Mouse (Mus musculus) ES-CJ7 (cell line): Measurements from ENCODE around the gene Vdr.
A peak's percentile ranks its signal among the peaks of the same experiment; 100 is the strongest.

Source experiments
- DNase-seq: peaks from one replicate; pipeline ENCODE4 v3.0.0; 2011; ENCODE audit warnings: low read depth, low spot score

The Vdr gene

DNA sequence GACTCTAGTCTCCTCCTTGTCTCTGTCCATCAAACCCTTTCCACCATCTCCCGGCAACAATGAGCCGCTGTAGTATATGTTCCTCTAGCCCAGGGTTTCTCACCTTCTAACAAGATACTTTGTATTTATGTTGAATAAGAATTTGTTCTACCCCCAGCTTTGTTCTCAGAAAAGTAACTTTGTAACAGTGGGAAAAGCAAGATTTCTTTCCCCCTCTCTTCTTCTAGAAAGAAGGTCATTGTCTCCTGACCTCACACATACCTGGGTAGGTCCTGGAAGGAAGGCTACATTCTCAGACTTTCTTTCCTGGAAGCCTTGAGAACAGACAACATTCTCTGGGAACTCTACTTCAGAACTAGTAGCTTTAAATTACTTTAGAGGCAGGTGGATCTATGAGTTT lies at the start of gene Vdr:
Gene Vdr (minus strand): TSS at position 101 of the 400 bp plus-strand sequence.
- no peak for DNase-seq

DNA sequence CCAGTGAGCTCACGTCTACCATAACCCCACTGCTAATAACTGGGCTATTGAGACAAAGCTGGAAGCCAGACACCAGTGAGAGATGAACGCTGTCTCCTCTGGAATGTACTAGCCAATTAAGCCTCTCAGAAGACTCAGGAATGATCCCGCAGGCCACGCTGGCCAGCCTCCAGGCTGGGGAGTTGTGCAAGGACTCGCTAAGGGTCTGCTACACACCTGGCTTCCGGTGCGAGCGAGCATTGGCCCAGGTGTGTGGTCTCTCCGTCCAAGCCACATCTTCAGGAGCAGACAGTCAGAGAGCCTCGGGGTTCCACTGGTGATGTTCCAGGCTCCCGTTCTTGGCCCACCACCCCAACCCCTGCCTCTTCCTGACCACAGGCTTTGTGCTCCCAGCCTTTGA lies 46.0 kb upstream of the Vdr start:
- no peak for DNase-seq

DNA sequence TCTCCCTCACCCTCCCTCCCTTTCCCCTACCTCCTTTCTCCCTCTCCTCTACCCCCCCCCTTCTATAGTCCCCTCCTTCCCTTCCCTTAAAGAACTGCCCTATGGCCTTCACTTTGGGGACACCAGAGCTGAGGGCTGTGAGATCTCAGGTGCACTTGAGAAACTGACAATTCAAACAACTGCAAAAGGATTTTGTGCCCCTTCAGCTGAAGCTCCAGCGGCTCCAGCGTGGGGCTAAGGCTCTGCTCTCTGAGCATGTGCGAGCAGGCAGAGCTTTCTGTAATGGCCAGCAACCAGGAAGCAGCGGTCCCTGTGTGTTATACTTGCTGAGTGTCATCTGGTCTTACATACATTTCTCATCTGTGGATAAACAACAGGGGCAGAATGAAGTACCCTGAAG lies 45.3 kb upstream of the Vdr start:
- no peak for DNase-seq

DNA sequence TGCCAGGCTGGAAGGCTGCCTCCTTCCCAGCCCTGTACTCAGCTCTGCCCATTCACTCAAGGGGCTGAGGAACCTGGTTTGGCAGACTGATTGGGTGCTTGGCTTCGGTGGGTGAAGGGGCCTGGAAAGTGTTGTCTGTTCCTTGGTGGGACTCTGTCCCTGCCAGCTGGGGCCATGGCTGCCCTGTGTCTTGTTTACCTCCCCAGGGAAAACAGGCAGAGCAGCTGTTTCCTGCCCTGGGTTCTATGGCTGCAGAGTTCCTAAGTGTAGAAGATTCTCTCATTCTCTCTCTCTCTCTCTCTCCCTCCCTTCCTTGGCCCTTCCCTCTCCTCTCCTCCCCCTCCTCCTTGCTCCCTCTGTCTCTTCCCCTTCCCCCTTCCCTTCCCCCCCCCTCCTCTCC lies 44.9 kb upstream of the Vdr start:
- no peak for DNase-seq

DNA sequence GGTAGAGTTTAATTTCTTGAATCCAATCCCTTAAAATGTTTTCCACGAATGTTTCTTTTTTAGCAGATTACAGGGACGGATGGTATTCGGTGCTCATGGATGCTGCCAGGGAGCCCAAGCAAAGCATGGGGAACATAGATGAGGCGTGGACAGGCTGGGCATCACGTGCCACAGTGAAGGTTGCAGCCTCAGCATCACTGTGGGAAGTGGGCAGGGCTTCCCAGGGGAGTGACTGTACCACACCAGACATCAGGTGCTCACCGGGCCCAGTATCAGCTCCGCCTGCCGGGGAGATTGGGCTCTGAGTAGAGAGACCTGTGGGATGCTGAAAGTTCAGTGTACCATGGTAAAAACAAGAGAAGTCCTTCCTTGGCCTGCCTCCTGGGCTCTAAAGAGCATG lies 44.2 kb upstream of the Vdr start:
- no peak for DNase-seq

DNA sequence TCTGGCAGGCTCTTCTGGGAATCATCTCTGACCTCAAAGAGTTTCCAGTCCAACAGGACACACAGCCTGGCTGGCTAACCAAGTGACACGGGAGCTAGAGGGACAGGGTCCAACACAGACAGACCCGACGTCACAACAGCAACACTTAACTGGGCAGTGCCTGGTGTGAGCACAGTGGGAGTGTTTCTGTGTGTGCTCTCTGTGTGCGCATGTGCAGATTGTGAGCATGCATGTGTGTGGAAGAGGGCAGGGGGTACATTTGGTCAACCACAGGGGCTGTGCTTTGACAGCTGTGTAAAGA lies 42.4 kb upstream of the Vdr start:
- no peak for DNase-seq

DNA sequence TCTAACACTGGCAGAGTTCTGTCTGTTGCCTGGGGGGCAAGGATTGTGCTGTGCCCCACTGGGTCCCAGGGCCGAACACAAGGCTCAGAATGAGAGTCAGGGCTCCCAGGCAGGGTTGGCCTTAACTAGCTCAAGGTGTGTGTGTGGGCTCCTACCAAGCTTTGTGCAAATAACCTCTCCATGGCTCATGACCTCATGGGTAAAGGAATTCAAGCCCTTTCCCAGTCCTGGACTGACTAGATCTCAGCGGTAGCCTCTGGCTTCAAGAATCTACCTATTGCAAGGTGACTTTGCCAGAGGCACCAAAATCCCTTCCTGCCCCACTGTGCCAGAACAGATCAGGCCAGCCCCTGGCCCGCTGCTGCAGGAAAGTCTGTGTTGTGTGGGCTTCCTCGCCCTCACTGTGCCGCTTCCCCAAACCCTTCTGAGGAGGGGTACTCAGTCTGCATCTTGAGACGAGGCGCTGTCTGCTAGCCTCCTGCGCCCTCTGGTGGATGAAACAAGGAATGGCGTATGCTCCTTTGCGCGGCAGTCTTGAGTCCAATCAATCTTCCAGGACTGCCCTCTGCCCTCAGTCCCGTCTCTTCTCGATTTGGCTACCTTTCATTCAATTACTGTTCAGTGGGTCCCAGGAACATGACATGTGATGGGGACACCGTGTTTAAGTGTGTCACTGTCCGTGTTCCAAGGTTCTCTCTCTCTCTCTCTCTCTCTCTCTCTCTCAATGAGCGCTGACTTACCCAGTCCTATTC lies 41.9 kb upstream of the Vdr start:
- peak; percentile 80 for DNase-seq

DNA sequence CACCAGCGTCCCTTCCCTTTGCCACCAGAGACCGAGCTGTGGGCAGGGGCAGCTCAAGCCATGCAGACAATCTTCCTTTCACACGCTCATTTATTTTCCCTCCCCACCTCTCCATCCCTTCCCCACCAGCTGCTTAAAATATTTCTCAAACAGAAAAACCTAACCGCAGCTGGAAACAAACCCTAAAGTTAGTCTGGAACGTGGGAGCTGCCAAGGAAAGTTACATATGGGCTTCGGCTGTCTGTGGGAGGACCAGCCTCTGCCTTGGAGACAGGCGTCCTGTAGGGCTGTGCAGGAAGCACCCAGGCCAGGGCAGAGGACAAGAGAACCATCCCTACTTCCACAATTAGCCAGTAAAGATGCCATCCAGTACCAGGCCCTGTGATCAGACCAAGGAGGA lies 39.8 kb upstream of the Vdr start:
- DNase-seq: no peak

DNA sequence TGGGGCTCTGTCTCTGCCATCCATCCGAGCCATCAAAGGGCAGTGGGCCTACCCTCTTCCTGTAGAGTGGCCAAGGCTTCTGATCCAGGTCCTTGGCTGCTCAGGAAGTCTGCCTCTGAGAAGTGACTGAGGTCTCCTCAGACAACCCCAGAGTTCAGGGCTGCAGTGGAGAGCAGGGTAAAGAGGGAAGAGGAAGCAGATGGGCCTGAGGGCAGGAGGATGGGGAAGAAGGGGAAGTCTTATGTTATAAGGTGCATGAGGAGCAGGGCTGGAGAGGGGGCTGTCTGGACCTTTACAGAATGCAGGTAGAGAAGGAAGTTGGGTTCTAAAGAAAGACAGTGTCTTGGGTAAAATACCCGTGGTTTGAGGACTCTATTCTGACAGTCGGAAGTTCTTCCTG lies 39.3 kb upstream of the Vdr start:
- no peak for DNase-seq

DNA sequence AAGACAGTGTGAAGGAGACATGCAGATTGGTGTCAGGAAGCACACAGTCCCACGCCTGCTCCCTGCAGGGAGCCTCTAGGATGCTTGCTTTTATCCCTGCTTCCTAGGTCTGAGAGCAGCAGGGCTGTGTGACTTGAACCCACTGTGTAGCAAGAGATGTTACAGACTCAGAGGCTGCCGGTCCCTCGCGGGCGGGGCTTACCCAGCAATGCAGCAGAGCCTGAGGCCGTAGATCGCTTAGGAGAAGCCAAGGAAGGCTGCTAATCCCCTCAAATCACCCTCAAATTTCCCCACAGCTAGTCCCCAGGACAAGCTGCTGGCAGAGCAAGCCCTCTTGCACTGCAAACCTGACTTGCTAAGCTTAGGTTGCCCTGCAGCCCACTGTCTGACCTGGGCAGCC lies 38.3 kb upstream of the Vdr start:
- no peak for DNase-seq

DNA sequence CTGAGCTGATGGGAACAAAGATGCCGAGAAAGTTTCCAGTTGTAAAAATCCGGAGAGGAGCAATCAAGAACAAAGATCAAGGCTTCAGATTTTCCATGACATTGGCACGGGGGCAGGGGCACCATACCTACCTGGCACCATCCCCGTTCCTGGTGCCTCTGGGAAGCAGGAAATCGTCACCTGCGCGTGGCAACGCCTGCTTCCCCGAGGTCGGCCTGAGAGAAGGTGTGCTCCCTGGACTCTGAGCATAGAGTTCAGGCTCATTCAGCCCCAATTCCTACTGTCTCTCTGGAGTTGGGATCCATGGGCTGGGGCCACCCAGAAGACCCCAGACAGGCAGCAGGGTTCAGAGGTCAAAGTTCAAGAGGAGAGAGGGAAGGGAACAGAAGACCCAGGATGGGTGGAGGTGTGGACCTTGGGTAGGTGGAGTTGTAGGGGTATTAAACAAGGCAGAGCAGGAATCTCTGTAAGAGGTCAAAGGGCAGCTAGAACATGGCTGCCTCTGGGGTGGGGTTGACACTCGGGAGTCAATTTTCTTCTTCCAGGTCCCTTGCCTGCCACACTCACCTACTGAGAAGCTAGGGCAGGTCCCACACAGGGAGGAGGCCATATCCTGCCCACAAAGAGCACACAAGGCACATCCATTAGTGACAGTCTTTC lies 35.4 kb upstream of the Vdr start:
- no peak for DNase-seq

DNA sequence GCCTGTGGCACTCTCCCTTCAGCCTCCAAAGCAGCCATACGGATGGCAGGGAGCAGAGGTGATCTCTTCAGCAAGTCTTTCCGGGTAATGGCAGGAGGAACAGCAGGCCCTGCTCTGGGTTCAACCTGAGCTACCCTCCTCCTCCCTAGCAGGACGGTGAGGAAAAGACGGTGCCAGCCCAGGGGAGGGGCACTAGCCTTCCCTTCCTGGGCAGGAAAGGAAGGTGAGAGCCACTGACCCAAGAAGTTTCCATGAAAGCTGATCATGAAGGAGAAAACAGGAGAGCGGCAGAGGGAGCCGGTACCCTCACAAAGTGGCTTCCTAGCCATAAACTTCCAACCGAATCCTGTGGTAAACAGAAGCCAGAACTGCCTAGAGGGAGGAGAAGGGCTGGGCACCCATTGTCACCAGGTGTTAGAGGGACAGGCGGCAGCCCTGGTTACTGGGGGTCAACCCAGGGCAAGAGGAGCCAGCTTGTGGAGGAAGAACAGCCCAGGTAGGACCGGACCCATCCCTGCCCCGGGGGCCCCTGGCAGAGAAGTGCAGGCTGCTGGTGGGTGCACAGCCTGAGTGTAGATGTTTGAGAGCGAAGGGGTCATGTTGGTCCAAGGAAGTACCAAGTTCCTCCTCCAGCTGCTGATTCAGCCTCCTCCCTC lies 34.6 kb upstream of the Vdr start:
- no peak for DNase-seq

DNA sequence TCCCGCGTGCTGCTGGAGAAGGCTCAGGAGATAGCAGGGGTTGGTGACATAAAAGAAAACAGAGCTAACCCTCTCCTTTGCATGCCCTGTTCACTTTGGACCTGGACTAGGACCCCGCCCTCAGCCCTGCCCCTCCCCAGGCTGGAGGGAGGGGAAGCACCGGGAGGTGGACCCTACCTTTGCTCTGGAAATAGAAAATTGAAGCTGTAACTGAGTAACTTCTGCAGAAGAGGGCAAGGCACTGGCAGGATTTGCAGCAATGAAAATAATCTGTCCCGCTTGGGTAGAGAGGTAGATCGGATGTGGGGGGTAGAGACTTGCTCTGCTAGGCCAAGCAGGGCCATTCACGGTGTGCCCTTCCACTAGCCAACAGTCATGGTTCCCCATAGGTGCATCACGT lies 32.9 kb upstream of the Vdr start:
- no peak for DNase-seq

DNA sequence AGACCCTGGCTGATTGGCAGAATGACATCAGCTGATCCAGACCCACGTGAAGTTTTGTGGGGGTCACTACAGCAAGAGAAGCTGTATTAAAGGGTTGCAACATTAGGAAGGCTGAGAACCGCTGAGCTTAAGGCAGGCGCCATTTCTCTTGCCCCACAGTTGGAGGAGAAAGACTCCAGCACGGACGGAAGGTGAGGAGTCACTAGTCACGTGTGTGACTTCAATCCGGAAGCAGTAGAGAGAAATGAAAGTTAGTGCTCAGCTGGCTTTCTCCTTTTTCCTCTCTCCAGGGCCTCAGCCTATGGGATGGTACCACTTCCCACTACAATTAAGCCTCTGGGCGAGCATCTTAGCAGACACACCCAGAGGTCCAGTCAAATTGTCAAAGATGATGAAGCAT lies 32.1 kb upstream of the Vdr start:
- no peak for DNase-seq

DNA sequence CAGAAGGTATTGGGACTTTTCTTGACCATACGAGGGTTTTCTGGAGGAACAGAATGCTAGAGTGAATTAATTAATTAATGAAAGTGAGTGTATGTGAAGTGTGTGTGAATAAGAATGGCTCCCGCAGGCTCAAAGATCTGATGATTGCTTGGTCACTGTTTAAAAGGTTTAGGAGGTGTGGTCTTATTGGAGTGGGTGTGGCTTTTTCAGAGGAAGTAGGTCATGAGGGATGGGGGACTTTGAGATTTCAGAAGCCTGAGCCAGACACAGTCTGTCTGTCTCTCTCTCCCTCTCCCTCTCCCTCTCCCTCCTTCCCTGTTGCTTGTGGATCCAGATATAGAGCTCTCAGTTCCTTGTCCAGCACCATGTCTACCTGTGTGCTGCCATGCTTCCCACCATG lies 30.9 kb upstream of the Vdr start:
- DNase-seq: no peak

DNA sequence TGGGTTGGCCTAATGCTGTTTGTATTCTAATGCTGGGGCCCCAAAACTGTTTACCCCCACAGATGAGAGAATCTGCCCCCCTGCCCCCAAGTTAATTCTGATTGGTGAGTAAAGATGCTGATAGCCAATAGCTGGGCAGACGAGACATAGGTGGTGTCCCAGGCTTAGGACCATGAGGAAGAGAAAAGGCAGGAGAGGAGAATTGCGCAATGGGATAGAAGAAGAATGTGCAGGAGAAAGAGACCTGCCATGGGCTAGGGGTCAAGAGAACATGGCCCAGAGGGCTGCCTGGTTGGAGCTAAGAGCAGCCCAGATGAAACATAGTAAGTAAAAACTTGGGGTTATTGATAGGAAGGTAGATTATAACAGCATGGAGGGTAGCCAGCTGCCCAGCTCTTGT lies 29.7 kb upstream of the Vdr start:
- no peak for DNase-seq

DNA sequence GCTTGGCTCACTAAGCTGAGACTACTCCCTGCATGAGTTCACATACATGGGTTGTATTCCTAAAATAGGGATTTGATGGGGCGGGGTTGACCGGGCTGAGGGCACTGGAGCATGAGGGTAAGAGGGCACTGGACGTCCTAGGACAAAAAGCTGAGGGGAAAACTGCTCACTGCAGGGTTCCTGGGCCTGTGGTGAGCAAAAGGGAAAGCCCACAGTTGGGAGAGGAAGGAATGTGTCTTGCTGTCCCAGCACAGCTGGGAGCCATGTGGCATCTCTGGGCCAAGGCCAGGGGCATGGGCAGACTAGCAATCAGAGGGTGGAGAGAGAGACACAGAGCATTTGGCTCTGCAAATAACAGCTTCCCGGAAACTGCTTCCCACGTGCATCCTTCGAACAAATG lies 28.1 kb upstream of the Vdr start:
- DNase-seq: no peak

DNA sequence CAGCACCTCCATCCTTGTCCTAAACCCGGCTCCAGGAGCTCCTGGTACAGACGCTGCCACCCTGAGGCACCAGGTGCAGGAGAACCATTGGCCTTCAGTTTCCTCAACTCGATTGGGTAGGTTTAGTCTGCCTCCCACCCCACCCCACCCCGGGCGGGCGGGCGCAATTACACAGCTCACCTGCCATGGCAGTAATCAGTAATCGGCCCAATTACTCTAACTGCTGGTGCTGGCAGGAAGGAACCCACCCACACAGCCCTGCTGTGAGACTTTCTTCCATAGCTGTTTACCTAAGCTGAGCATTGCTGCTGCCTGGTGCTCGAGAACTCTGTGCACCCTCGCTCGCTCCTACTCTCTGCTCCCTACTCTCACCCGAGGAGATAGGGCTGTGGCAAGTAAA lies 22.0 kb upstream of the Vdr start:
- no peak for DNase-seq

DNA sequence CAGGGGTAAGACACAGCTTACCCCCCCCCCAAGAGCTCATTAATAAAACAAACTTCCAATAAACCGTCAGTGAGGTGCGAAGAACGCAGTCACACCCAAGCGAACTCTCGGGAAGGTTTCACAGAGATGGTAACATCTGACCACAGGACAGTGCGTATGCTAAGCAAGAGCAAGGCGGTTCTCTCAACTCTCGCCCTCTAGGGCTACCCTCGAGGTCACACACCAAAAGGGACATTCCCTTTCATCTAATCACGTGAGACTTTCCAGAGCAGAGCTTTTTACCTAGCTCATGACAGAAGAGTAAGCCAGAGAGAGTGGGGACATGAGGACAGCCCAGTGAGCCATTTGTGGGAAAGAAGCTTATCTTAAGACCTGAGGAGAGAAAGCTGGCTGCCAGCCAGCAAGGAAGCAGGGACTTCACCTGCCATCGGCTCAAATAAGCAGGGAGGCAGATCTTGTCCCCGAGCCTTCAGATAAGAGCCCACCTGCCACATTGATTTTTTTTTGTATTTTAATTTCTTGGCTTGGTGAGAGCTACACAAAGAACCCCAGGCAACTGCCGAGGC lies 18.9 kb upstream of the Vdr start:
- peak; percentile 34 for DNase-seq

DNA sequence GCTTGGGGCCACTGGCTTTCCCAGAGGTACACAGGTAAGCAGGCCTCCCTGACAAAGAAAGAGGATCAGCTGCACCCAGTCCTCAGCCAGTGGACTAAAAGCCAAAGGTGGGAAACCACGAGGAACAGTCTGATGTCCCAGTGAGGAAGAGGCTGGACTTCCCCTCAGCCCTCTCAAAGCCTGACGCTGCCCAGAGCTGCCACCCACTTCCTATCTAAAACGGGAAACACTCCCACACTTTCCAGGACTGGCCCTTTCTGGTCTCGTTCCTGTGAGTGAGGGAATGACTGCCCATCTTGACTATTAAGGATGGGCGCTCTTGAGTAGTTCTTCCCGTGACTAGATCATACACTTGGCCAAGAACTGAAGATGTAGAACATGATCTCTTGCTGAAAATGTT lies 17.4 kb upstream of the Vdr start:
- DNase-seq: no peak

DNA sequence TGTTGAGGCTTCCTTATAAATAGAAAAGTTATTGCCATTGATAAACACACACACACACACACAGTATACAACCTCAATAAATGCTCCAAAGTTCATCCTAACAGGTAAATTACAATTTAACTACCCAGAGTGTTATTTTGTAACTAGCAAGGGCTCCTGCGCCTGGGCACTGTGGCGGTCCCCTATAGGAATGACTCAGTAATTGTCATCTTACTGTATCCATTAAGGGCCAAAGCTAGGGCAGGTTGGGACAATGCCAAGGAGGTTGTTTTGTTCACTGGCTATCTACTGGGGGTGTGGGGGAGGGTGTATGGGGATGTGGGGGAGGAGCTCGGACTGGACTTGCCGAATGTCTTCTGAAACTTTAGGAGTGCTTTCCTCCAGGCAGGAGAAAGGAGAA lies 16.6 kb upstream of the Vdr start:
- DNase-seq: no peak

DNA sequence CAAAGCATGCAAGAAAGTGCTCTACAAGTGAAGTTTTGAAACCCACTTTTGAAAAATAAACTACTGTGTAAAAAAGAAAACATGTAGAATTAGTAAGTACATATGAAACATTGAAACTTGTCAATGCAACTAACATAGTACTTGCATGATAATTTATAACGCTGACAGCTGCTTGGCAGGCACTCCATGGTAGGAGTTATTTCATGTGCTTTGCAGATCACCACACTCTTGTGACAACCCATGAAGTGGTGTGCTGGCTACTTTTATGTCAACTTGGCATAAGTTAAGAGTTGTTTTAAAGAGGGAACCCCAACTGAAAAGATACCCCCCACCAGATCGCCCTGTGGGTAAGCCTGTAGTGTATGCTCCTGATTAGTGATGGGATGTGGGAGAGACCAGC lies 12.0 kb upstream of the Vdr start:
- no peak for DNase-seq

DNA sequence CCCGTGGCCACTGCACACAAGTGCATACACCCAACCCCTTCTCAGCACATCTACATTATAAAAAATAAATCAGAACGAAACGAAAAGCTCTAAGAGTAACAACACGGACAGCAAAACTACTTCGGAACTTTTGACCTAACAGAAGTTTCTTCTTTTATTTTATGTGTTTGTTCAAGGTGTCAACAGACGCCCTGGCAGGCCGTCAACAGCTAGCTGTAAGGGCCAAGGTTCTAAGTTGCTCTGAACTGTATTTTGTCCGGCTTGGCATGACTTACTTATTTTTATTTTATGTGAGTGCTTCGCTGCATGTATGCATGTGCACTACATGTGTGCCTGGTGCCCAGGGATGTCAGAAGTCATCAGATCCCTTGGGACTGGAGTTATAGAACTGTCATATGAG lies 11.4 kb upstream of the Vdr start:
- no peak for DNase-seq
